Mouse (Mus musculus): ENCODE results near the gene Slc15a3. TPM values are rescaled to one million over a fixed set of nuclear protein-coding genes. Genes with fewer than 3 reads are reported as not detected.

Gene Slc15a3
- polyA plus RNA-seq, 1 experiment from 2014 or later, result 0.39 TPM

DNA sequence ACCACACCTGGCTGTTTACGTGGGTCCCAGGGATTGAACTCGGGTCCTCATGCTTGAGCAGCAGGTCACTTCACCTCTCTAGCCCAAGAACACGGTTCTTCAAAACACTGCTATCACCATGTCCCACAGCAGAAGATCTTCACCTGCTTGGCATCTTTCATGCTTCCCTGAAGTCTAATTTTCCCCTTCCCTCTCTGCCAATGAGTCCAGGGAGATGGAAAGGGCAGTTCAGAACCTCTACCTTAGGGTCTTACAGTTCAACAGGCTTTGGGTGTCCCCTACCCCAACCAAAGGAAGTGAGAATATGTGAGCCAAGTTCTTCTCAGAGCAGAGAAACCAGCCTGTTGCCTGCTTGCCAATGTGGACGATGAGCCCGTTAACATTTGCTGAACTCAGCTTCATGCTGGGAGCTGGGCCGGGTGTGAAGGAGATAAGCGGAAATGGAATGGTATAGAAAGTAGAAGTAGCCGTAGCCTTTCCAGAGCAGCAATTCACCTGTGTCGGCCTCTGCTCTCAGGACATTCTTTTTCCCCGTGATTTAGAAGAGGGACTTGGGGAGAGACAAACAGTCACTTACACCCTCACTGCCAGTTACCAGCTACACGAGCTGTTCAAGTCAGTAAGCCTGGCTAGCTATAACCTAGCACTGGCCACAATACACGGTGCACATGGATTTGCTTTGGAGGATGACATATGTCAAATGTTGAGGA lies 30.8 kb upstream of the Slc15a3 start:
- 65% methylated on average over 12 of the region's 12 CpGs for WGBS
- no peak overlapping the region for H3K27ac ChIP-seq (replicated peaks)
- no peaks in the 10 kb centered on the region; the same call in 1 of the 2 replicates for H3K27me3 ChIP-seq (replicated peaks)
- no peak overlapping the region for H3K4me2 ChIP-seq
- no peaks in the 10 kb centered on the region for H3K4me1 ChIP-seq
- no peak overlapping the region for H3K4me3 ChIP-seq
- no peaks in the 10 kb centered on the region for H3K9me3 ChIP-seq
- ATAC-seq (ENCODE audit: extremely low read depth, insufficient number of reproducible peaks, low FRiP score, low TSS enrichment), result no peak
- no peaks in the 10 kb centered on the region for H3K36me3 ChIP-seq
- H3K9ac ChIP-seq, result no peak overlapping the region

DNA sequence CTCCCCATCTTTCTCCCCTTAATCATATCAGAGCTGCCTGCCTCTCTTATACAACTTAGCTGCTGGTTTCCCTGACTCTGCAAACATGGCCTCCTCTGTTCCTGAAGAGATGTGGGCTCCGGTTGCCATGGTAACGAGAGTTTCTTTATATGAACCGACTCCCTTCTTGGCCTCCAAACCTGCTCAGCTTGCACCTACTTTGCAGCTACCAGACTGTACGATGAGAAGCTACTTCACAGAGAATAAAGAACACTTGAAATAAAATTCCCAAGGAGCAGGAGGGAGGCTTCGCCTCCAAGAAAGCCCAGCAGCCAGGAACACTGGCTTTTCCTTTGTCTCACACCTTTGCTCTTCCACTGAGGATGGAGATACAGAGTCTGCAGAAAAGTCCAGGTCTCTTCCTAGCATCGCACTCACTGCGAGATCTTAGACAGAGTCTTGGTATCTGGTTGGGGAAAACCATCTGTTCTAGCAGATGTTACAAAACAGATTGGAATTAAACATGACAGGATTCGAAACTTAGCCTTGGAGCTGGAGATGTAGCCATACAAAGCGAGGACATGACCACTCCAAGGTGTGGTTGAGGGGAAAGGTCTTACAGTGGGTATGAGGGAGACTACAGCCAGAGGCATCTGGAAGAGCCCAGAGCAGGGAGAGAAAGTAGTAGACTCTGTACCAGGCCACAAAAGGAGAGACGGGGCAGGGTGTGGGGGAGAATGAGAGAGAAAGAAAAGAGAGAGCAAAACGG lies 29.9 kb upstream of the Slc15a3 start:
- Histone ChIP-seq H3K27ac (replicated peaks) (no peak overlapping the region), H3K4me2 (no peak overlapping the region), H3K4me1 (no peaks in the 10 kb centered on the region), H3K4me3 (no peak overlapping the region), H3K9ac (no peak overlapping the region), H3K9me3 (no peaks in the 10 kb centered on the region), H3K36me3 (no peaks in the 10 kb centered on the region), H3K27me3 (replicated peaks) (no peaks in the 10 kb centered on the region; the same call in 1 of the 2 replicates)
- ATAC-seq (ENCODE audit: extremely low read depth, insufficient number of reproducible peaks, low FRiP score, low TSS enrichment), result no peak
- 71% methylated on average over 11 of the region's 11 CpGs for whole genome bisulfite sequencing

DNA sequence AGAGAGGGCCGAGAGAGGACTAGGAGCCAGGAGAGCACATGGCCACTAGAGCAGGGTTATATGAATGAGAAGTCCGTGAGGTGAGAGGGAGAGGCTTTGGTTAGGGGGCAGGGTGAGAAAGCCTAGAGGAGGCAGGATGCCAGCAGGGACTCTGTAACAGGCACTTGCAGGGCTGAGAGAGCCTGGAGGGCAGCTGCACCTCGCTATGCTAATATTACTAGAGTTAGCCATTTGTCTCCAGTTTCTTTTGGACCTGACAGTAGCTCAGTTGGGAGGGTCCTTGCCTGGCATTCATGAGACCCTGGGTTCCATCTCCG lies 29.4 kb upstream of the Slc15a3 start:
- Histone ChIP-seq H3K9me3 (no peaks in the 10 kb centered on the region), H3K36me3 (no peaks in the 10 kb centered on the region), H3K4me2 (no peak overlapping the region), H3K27ac (replicated peaks) (no peak overlapping the region), H3K9ac (no peak overlapping the region), H3K4me1 (no peaks in the 10 kb centered on the region), H3K27me3 (replicated peaks) (no peaks in the 10 kb centered on the region; the same call in 1 of the 2 replicates), H3K4me3 (no peak overlapping the region)
- no peak for ATAC-seq (ENCODE audit: extremely low read depth, insufficient number of reproducible peaks, low FRiP score, low TSS enrichment)
- WGBS, result 52% methylated on average over 4 of the region's 4 CpGs

DNA sequence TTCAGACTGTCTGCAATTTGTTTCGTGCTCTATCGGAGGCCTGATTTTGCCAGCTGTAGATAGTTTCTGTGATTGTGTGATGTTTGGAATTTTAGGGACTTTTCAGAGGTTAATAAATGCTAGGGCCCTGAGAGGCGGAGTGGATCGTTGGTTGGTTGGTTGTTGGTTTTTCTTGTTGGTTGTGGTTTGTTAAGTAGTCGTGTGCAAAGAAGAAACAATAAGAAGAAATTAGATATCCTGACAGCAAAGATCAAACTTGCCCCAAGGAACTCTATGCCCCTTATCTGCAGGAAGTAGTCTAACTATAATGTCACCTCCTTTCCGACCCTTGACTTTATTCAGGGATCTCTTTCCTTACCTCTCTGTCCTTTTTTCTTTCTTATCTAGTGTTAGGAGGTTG lies 28.1 kb upstream of the Slc15a3 start:
- H3K27me3 ChIP-seq (replicated peaks), result no peaks in the 10 kb centered on the region; the same call in 1 of the 2 replicates
- no peak overlapping the region for H3K9ac ChIP-seq
- ATAC-seq (ENCODE audit: extremely low read depth, insufficient number of reproducible peaks, low FRiP score, low TSS enrichment), result no peak
- no peaks in the 10 kb centered on the region for H3K4me1 ChIP-seq
- WGBS, result 72% methylated on average over 6 of the region's 6 CpGs
- H3K36me3 ChIP-seq, result no peaks in the 10 kb centered on the region
- no peak overlapping the region for H3K27ac ChIP-seq (replicated peaks)
- H3K9me3 ChIP-seq, result no peaks in the 10 kb centered on the region
- H3K4me3 ChIP-seq, result no peak overlapping the region
- no peak overlapping the region for H3K4me2 ChIP-seq

DNA sequence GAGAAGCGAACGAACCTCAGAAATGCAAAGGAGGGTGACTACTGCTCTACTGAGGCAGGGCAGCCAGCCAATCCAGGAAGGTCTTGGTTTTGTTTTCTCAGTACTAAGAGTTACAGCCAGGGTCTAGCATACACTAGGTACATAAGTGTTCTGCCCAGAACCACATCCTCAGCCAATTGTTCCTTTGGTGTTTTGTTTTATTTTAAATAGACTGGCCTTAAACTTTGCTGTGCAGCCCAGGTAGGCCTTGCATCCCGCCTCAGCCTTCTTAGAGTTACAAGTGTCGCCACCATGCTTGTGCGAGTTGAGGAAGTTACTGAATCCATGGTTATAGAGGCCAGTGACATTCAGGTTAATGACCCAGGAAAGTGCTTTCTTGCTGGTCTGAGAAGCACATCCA lies 26.5 kb upstream of the Slc15a3 start:
- no peak overlapping the region for H3K9ac ChIP-seq
- H3K9me3 ChIP-seq, result no peaks in the 10 kb centered on the region
- no peak overlapping the region for H3K4me2 ChIP-seq
- WGBS, result 82% methylated on average over 5 of the region's 5 CpGs
- no peaks in the 10 kb centered on the region; the same call in 1 of the 2 replicates for H3K27me3 ChIP-seq (replicated peaks)
- no peak for ATAC-seq (ENCODE audit: extremely low read depth, insufficient number of reproducible peaks, low FRiP score, low TSS enrichment)
- H3K27ac ChIP-seq (replicated peaks), result no peak overlapping the region
- no peak overlapping the region for H3K4me3 ChIP-seq
- no peaks in the 10 kb centered on the region for H3K36me3 ChIP-seq
- H3K4me1 ChIP-seq, result no peaks in the 10 kb centered on the region; the same call in 1 of the 2 replicates

DNA sequence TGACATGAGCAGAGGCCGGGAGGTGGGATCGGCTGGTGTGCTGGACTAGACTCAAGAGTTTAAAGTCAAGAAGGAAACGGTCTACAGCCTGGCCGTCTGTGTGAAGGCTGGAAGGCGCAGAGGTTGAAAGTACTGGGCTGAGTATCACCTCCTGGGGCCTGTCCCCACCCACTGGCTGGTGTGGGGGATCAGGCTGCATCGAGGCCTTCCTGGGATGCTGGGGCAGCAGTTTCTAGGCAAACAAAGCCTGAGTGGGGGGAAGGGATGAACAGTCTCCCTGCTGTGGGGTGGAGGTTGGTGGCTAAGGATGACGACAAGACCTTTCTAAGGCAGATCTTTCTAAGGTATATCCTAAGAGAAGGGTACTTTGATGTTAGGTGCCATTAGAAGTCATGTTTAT lies 25.6 kb upstream of the Slc15a3 start:
- 60% methylated on average over 7 of the region's 7 CpGs for WGBS
- Histone ChIP-seq H3K9ac (no peak overlapping the region), H3K36me3 (no peaks in the 10 kb centered on the region), H3K4me2 (no peak overlapping the region), H3K27me3 (replicated peaks) (no peaks in the 10 kb centered on the region), H3K9me3 (no peaks in the 10 kb centered on the region), H3K27ac (replicated peaks) (no peak overlapping the region), H3K4me1 (peaks cover 5% of the 10 kb centered on the region; the same call in 1 of the 2 replicates), H3K4me3 (no peak overlapping the region)
- ATAC-seq (ENCODE audit: extremely low read depth, insufficient number of reproducible peaks, low FRiP score, low TSS enrichment), result no peak

DNA sequence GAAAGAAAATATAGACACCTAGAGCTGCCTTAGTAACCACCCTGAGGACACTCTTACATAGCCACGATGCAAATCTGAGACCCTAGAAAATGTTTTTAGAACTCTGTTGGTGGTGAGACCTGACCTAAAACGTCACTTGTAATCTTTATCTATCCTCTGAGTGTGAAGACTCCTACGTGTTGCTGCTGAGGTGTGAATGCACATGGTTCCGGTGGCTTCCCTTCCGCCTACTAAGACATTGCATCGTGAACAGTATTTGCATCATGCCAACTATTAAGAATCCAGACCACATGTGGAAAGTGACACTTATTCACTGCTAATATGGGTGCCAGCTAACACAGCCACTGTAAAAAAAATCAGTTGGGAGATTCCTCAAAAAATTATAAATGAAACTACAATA lies 23.7 kb upstream of the Slc15a3 start:
- Histone ChIP-seq H3K9ac (no peak overlapping the region), H3K4me2 (no peak overlapping the region), H3K4me3 (no peak overlapping the region), H3K27me3 (replicated peaks) (no peaks in the 10 kb centered on the region), H3K36me3 (no peaks in the 10 kb centered on the region), H3K9me3 (no peaks in the 10 kb centered on the region), H3K27ac (replicated peaks) (no peak overlapping the region), H3K4me1 (peaks cover 5% of the 10 kb centered on the region; the same call in 1 of the 2 replicates)
- 75% methylated on average over 6 of the region's 6 CpGs for WGBS
- ATAC-seq (ENCODE audit: extremely low read depth, insufficient number of reproducible peaks, low FRiP score, low TSS enrichment), result no peak

DNA sequence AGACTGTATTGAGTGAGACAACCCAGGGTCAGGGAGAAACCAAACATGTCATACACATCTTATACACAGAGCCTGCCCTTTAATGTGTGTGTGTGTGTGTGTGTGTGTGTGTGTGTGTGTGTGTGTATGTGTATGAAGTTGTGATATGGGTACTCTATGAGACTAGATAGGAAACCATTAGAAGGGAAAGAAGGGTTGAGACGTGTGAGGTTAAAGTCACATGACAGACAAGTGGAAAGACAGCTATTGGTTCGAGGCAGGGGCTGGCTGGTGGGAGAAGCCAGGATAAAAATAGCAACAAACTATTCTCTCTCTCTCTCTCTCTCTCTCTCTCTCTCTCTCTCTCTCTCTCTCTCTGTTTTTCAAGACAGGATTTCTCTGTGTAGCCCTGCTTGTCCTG lies 23.1 kb upstream of the Slc15a3 start:
- ATAC-seq (ENCODE audit: extremely low read depth, insufficient number of reproducible peaks, low FRiP score, low TSS enrichment), result no peak
- Histone ChIP-seq H3K27me3 (replicated peaks) (no peaks in the 10 kb centered on the region), H3K4me3 (no peak overlapping the region), H3K4me2 (no peak overlapping the region), H3K9me3 (no peaks in the 10 kb centered on the region), H3K4me1 (peaks cover 5% of the 10 kb centered on the region; the same call in 1 of the 2 replicates), H3K9ac (no peak overlapping the region), H3K27ac (replicated peaks) (no peak overlapping the region), H3K36me3 (no peaks in the 10 kb centered on the region)
- 24% methylated on average over 2 of the region's 2 CpGs for WGBS

DNA sequence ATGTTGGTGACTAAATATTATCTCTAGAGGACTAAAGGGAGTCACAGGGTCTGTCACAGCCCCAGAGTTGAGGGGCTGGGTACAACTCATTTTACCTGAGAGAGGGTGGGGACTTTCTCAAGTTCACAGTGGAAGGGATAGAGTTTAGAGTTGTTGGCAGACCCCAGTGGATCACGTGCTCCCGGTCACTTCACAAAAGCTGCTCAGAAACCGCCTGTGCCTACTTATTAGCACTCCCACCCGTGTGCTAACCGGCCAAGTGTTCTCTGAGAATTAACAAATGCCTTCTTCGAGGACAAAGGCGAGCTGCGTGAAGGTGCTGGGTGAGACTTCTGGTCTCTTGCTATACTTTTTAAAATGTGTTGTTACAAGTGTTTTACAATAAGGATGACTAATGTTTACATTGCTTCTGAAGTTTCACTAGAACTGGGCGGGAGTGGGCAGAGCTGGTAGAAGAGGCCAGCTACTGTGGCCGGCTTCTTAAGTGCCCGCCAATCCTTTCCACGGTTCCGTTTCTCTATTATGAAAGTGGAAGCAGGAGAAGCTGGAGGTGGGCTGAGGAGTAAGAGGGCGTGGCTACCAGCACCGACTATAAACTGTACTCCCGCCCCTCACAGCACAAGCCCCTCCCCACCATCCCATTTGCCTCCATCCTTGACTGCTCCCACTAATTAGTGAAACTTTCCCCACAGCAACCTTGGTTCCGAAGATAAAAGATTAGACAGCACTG lies 21.1 kb upstream of the Slc15a3 start:
- peak overlapping the region; percentile 17; the same call in 1 of the 2 replicates for H3K4me3 ChIP-seq
- ATAC-seq (ENCODE audit: extremely low read depth, insufficient number of reproducible peaks, low FRiP score, low TSS enrichment), result no peak
- no peaks in the 10 kb centered on the region for H3K27me3 ChIP-seq (replicated peaks)
- no peaks in the 10 kb centered on the region for H3K9me3 ChIP-seq
- no peak overlapping the region for H3K9ac ChIP-seq
- H3K4me2 ChIP-seq, result peak overlapping the region; percentile 58
- H3K36me3 ChIP-seq, result no peaks in the 10 kb centered on the region
- WGBS, result 36% methylated on average over 17 of the region's 17 CpGs
- H3K4me1 ChIP-seq, result peaks cover 5% of the 10 kb centered on the region; the same call in 1 of the 2 replicates
- no peak overlapping the region for H3K27ac ChIP-seq (replicated peaks)

DNA sequence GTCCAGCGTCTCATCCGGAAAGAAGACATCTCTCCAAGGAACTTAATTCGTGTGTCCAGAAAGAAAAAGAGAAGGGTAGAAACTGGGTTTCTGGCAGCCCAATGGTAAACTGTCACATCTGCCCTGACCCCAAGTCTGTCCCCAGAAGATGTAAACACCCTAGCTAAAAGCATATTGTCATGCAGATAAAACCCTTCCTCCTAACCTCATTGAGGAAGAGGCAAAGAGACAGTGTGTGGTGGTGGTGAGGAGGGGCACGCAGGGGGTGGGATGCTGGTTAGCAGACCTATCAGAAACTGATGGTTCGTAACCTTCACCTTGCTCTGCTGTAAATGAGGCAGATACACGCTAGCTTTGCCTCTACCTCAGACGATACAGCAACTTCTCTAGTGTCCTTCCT lies 18.2 kb upstream of the Slc15a3 start:
- Histone ChIP-seq H3K9ac (no peak overlapping the region), H3K9me3 (no peaks in the 10 kb centered on the region), H3K4me3 (no peak overlapping the region), H3K27ac (replicated peaks) (no peak overlapping the region), H3K4me1 (peaks cover 5% of the 10 kb centered on the region; the same call in 1 of the 2 replicates), H3K4me2 (no peak overlapping the region), H3K27me3 (replicated peaks) (no peaks in the 10 kb centered on the region), H3K36me3 (no peaks in the 10 kb centered on the region)
- 53% methylated on average over 7 of the region's 7 CpGs for WGBS
- ATAC-seq (ENCODE audit: extremely low read depth, insufficient number of reproducible peaks, low FRiP score, low TSS enrichment), result no peak

DNA sequence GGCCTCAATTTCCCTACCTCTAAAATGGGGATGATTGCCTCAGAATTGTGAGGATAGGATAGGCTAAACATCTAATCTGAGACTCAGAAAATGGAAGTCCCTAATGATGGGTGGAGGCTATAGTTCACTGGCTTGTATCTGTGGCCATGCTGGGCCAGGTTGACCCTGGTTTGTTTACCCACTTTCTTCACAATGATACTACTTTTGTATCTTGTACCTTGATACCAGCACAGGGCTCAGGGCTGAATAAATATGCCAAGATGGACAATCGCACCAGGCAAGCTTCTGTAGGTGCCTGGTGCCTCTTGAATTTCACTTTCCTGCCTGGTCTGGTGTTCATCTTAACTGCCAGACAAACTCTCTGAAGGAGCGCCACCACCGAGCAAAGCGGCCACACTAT lies 17.0 kb upstream of the Slc15a3 start:
- Histone ChIP-seq H3K4me2 (no peak overlapping the region), H3K9ac (no peak overlapping the region), H3K27ac (replicated peaks) (no peak overlapping the region), H3K4me1 (peaks cover 5% of the 10 kb centered on the region; the same call in 1 of the 2 replicates), H3K9me3 (no peaks in the 10 kb centered on the region), H3K4me3 (no peak overlapping the region), H3K36me3 (no peaks in the 10 kb centered on the region), H3K27me3 (replicated peaks) (no peaks in the 10 kb centered on the region)
- WGBS, result 86% methylated on average over 4 of the region's 4 CpGs
- no peak for ATAC-seq (ENCODE audit: extremely low read depth, insufficient number of reproducible peaks, low FRiP score, low TSS enrichment)
